Mouse (Mus musculus) heart, adult 2 months (tissue): Measurements from ENCODE around the gene Mfap1a. TPM values are rescaled to one million over a fixed set of nuclear protein-coding genes. Genes with fewer than 3 reads are reported as not detected.
"Not testable (repeated sequence)": the region's sequence is repeated elsewhere in the genome, so short reads cannot be mapped to it uniquely, and the experiment has no call there.

Experiments used
- DNase-seq, 2 experiments: peaks; one replicate each; pipeline ENCODE4 v3.0.0; 2021
- H3K27ac ChIP-seq: fragments of 200-600 bp; 2 replicates; pipeline ENCODE4 v1.8.1; 2022
- H3K27me3 ChIP-seq: fragments of 200-500 bp; 2 replicates; pipeline ENCODE4 v1.6.1; 2012; ENCODE audit warnings: mild to moderate bottlenecking, low read length, inconsistent platforms, mixed read lengths; ENCODE audit not compliant: control insufficient read depth, insufficient read depth
- H3K36me3 ChIP-seq: fragments of 200-500 bp; 2 replicates; pipeline ENCODE4 v1.6.1; 2012; ENCODE audit warnings: low read length, inconsistent platforms; ENCODE audit not compliant: control insufficient read depth, insufficient read depth
- H3K4me1 ChIP-seq: fragments of 200-500 bp; 2 replicates; pipeline ENCODE4 v1.6.1; 2011; ENCODE audit warnings: low read length; ENCODE audit not compliant: control insufficient read depth, insufficient read depth
- H3K4me3 ChIP-seq: fragments of 200-600 bp; 2 replicates; pipeline ENCODE4 v1.8.1; 2022
- H3K79me2 ChIP-seq: fragments of 200-500 bp; replicated peaks from 2 replicates; pipeline ENCODE4 v1.6.1; 2012; ENCODE audit warnings: mild to moderate bottlenecking, inconsistent platforms, low read length, moderate library complexity, mixed read lengths; ENCODE audit not compliant: control insufficient read depth, insufficient read depth
- H3K9ac ChIP-seq: fragments of 200-500 bp; 2 replicates; pipeline ENCODE4 v1.6.1; 2012; ENCODE audit warnings: low read depth, mild to moderate bottlenecking, control low read depth, inconsistent platforms, low read length, mixed read lengths
- CTCF ChIP-seq: fragments of 200-600 bp; IDR thresholded peaks from 2 replicates; pipeline ENCODE4 v1.8.1; 2022; ENCODE audit warnings: antibody characterized with exemption, mild to moderate bottlenecking, moderate library complexity
- EP300 ChIP-seq: fragments of 200-500 bp; IDR thresholded peaks from 2 replicates; pipeline ENCODE4 v1.6.1; 2011; ENCODE audit warnings: low read depth, low read length, control low read depth; ENCODE audit not compliant: insufficient read depth
- POLR2A ChIP-seq: fragments of 200-500 bp; IDR thresholded peaks from 2 replicates; pipeline ENCODE4 v1.6.1; 2011; ENCODE audit warnings: mild to moderate bottlenecking, low read depth, low read length, control low read depth; ENCODE audit not compliant: insufficient read depth
- WGBS: fragments of 180-500 bp; shearing (Covaris S2); methylation state at CpG from one replicate; pipeline ENCODE4 v1.1.7; 2018; 5-methylcytosine and 5-hydroxymethylcytosine counted together
- intact Hi-C: fragments of 180-260 bp; cut with DNase I; formaldehyde crosslinking; loops from one replicate; pipeline ENCODE4 v1.15.1; 2025
- polyA plus RNA-seq: library from polyadenylated mRNA; depleted of rRNA; stranded (reverse); fragments of >200 nt; gene quantifications from 2 replicates; pipeline ENCODE4 v1.2.3, GENCODE M21; 2012
- total RNA-seq, 2 experiments: library from RNA; stranded (reverse); gene quantifications; 2 replicates each; pipeline ENCODE4 v1.2.3; 2021

Mfap1a gene
- total and polyA plus RNA-seq, 3 experiments, result 5.0 to 33.1 (median 30.5) TPM

GRCm38 (mm10) chr2:121509584-121509983, 3.1 kb upstream of the Mfap1a start:
- TF ChIP-seq EP300 (no peak), POLR2A (no peak; the same call in 1 of the 2 replicates), CTCF (no peak)
- Histone ChIP-seq H3K27me3 (no peaks in the 10 kb centered on the region), H3K9ac (peak overlapping the region; percentile 52; the same call in 1 of the 2 replicates), H3K36me3 (no peaks in the 10 kb centered on the region), H3K27ac (no peak overlapping the region), H3K4me3 (peak overlapping the region; percentile 39), H3K4me1 (peaks cover 1% of the 10 kb centered on the region), H3K79me2 (0 out of 2 replicates have a peak, but pooled peaks cover 3% of the 10 kb centered on the region)
- 28% methylated on average over 16 of the region's 16 CpGs for WGBS
- intact Hi-C loops, result loop anchor here (5.0 kb wide), 1 partner anchor 52 kb away; the partner anchor contains the start of gene Serinc4
- peak; percentile 81 to 84 for DNase-seq

GRCm38 (mm10) chr2:121507951-121508330, 1.5 kb upstream of the Mfap1a start:
- no peak for TF ChIP-seq EP300
- no peak for TF ChIP-seq POLR2A
- TF ChIP-seq CTCF, result no peak
- Histone ChIP-seq H3K4me3 (no peak overlapping the region), H3K79me2 (0 out of 2 replicates have a peak, but pooled peaks cover 3% of the 10 kb centered on the region), H3K27ac (no peak overlapping the region), H3K4me1 (peaks cover 1% of the 10 kb centered on the region), H3K36me3 (no peaks in the 10 kb centered on the region), H3K27me3 (no peaks in the 10 kb centered on the region), H3K9ac (no peak overlapping the region)
- WGBS, result 67% methylated on average over 2 of the region's 2 CpGs
- intact Hi-C loops, result loop anchor here (1.0 to 5.0 kb wide), 3 partner anchors 34 to 447 kb away; partner anchors contain the start of genes Mfap1b and Serinc4
- DNase-seq, result no peak

GRCm38 (mm10) chr2:121507173-121507950, 897 bp upstream of the Mfap1a start:
- H3K4me3 ChIP-seq, result peak overlapping the region; percentile 87
- intact Hi-C loops, result loop anchor here (1.0 to 5.0 kb wide), 3 partner anchors 33 to 448 kb away; partner anchors contain the start of genes Mfap1b and Serinc4
- no peak overlapping the region; the same call in 1 of the 2 replicates for H3K27ac ChIP-seq
- H3K36me3 ChIP-seq, result no peaks in the 10 kb centered on the region
- H3K79me2 ChIP-seq, result 0 out of 2 replicates have a peak, but pooled peaks cover 3% of the 10 kb centered on the region
- no peaks in the 10 kb centered on the region for H3K27me3 ChIP-seq
- no peak for DNase-seq
- peaks cover 1% of the 10 kb centered on the region for H3K4me1 ChIP-seq
- TF ChIP-seq POLR2A (no peak), EP300 (no peak), CTCF (no peak)
- 7% methylated on average over 12 of the region's 12 CpGs for WGBS
- H3K9ac ChIP-seq, result no peak overlapping the region

GRCm38 (mm10) chr2:121501550-121501949, 4.9 kb downstream of the Mfap1a start:
- H3K4me3 ChIP-seq, H3K27ac ChIP-seq, DNase-seq, H3K79me2 ChIP-seq, H3K36me3 ChIP-seq, H3K4me1 ChIP-seq, H3K27me3 ChIP-seq, intact Hi-C loops, H3K9ac ChIP-seq: not testable (repeated sequence)
- WGBS, result 71% methylated on average over 2 of the region's 6 CpGs

GRCm38 (mm10) chr2:121484403-121484802, 22.1 kb downstream of the Mfap1a start:
- H3K27ac ChIP-seq, H3K79me2 ChIP-seq, H3K4me3 ChIP-seq, H3K27me3 ChIP-seq, intact Hi-C loops, DNase-seq, H3K4me1 ChIP-seq, H3K36me3 ChIP-seq, H3K9ac ChIP-seq: not testable (repeated sequence)
- 73% methylated on average over 2 of the region's 2 CpGs for whole genome bisulfite sequencing

- H3K9ac ChIP-seq, result no peak overlapping the region
- DNase-seq, result no peak
- intact Hi-C loops, result no loop called here
- H3K4me3 ChIP-seq, result no peak overlapping the region
- no peaks in the 10 kb centered on the region for H3K27me3 ChIP-seq
- TF ChIP-seq EP300 (no peak), CTCF (no peak), POLR2A (no peak)
- H3K79me2 ChIP-seq, result no peaks in the 10 kb centered on the region
- H3K27ac ChIP-seq, result no peak overlapping the region
- 84% methylated on average over 8 of the region's 8 CpGs for WGBS
- no peaks in the 10 kb centered on the region for H3K36me3 ChIP-seq
- no peaks in the 10 kb centered on the region for H3K4me1 ChIP-seq
Measured at GRCm38 (mm10) chr2:121483576-121483975, 22.9 kb downstream of the Mfap1a start.

GRCm38 (mm10) chr2:121480916-121481315, 25.5 kb downstream of the Mfap1a start:
- H3K27ac ChIP-seq, H3K36me3 ChIP-seq, H3K9ac ChIP-seq, H3K4me3 ChIP-seq, H3K4me1 ChIP-seq, DNase-seq, H3K27me3 ChIP-seq, H3K79me2 ChIP-seq, intact Hi-C loops: not testable (repeated sequence)
- WGBS, result 78% methylated on average over 13 of the region's 13 CpGs
